Mouse (Mus musculus) adrenal gland, postnatal 10 days (tissue): ENCODE data around the gene Btbd11. TPM values are rescaled to one million over a fixed set of nuclear protein-coding genes. Genes with fewer than 3 reads are reported as not detected.

Source experiments
- DNase-seq: peaks from one replicate; pipeline ENCODE4 v3.0.0; 2021; ENCODE audit warnings: mixed read lengths
- total RNA-seq, 2 experiments: library from RNA; stranded (reverse); gene quantifications; 2 replicates each; pipeline ENCODE4 v1.2.3; 2021

Gene Btbd11
- total RNA-seq, 2 experiments from 2014 or later: 3.3 to 4.0 TPM

DNA sequence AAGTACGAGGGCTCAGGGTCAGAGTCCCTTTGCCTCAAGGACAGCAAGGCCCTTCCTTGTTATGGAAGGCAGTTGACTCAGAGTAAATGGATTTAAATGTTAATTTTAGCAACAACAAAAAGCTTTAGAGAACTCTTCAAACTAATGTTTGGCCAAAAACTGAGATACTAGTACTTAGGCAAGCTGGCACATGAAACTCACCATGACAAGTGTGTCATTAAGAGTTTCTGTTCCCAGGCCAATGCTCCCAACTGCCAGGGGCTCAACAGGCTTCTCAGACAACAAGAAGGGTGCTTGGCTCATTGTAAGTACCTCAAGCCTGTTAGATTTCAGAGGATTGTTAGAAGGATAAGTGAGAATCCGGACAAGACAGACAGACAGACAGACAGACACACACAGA, 204.7 kb downstream of the Btbd11 start:
- DNase-seq: no peak

GRCm38 (mm10) chr10:85591986-85592385, 205.4 kb downstream of the Btbd11 start:
- peak; percentile 44 for DNase-seq

DNA sequence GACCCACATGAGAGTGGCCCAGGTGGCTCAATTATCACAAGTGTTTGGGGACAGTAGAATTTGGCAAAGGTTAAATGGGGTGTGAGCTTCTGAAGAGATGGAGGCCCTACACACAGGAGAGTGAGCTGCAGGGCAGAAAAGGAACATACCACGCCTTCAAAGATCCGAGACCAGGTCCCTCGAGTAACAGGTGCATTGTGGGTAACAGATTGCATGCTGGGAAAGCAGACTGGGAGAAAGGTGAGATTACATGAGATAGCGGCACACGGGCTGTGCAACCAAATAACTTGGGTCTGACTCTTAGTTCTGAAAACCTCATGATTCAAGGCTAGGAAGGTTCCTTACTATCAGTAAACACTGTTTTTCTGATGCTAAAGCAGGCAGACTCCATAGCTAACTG, 209.7 kb downstream of the Btbd11 start:
- DNase-seq: no peak

DNA sequence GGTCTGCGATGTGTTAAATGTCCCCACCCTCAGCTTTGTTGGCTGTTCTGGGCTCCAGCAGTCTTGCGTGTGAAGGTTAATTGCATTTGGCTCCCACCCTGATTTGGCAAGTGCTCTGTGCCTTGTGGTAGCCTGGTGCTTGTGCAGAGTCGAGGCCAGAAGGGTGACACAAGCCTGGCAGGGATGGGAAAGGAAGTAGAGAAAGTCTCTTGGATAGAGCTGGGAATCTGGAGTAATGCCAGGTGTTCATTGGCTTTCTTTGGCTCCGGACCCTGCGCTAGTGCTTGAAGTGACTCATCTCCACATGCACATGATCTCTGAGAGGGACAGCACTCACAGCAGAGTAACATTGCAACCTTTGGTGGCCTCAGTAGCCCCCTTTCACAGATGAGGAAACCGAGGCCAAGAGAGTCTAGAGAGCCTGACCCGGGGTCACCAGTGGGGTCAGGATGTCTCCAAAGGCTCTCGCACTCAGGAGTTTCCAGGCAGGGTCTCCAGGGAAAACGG, 211.5 kb downstream of the Btbd11 start:
- DNase-seq: peak; percentile 74

DNA sequence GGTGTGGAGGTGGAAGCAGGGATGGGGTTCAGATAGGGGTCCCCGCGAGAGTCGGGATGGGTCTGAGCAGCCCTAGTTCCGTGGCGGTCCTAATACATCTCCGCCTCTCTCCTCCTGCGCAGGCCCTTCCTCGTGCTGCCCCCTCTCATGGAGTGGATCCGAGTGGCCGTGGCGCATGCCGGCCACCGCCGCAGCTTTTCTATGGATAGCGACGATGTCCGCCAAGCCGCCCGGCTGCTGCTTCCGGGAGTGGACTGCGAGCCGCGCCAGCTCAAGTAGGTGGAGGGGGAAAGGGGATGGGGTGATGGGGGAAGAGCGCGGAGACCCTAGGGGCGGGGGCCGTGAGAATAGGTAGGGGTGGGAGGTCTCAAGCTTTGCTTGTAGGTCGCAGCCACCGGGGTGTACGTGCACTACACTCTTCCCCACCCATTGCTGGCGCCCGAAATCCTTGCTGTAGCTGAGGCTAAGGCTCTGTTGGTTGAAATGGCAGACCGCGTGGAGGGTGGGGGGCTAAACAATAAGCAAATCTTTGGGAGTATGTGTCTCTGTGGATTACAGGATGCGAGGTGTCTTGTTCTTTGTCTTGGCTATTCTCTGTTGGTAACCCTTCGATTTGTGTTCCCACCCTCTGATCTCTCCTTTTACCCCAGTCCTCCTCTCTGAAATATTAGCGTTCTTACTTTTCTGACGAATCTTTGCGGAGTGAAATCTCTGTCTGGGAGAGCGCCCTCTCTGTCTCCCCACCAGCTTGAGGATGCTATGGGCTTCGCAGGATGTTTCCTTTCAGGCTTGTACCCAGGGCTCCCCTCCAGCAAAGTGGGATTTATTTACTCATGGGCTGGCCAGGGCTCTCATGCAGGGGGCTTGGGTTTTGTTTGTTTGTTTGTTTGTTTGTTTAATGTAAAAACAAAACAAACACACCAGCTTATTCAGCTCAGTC, 212.3 kb downstream of the Btbd11 start:
- DNase-seq: peak; percentile 37

- no peak for DNase-seq
Observed at GRCm38 (mm10) chr10:85602546-85602945, 215.9 kb downstream of the Btbd11 start.

- peak; percentile 71 for DNase-seq
Observed at GRCm38 (mm10) chr10:85604556-85604955, 217.9 kb downstream of the Btbd11 start.

GRCm38 (mm10) chr10:85608550-85609278, 222.1 kb downstream of the Btbd11 start:
- no peak for DNase-seq

- no peak for DNase-seq
Observed at GRCm38 (mm10) chr10:85617080-85617479, 230.5 kb downstream of the Btbd11 start.

- DNase-seq: no peak
Observed at GRCm38 (mm10) chr10:85617501-85618417, 231.1 kb downstream of the Btbd11 start.

GRCm38 (mm10) chr10:85621067-85621466, 234.5 kb downstream of the Btbd11 start:
- peak; percentile 13 for DNase-seq

GRCm38 (mm10) chr10:85624504-85625169, 238.0 kb downstream of the Btbd11 start:
- DNase-seq: peak; percentile 59

GRCm38 (mm10) chr10:85625170-85625686, 238.6 kb downstream of the Btbd11 start:
- DNase-seq: no peak

DNA sequence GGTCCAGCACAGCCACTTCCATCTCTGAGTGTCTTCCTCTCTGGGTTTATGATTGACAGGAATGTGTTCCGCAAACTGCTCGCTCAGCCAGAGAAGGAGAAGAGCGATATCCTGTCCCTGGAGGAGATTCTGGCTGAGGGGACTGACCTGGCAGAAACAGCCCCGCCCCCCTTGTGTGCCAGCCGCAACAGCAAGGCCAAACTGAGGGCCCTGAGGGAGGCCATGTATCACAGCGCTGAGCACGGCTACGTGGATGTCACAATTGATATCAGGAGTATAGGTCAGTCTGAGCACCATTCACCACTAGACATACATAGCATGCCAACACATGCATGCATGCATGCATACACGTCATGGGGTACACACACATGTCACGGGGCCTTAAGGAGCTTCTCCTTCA, 245.4 kb downstream of the Btbd11 start:
- peak; percentile 78 for DNase-seq

DNA sequence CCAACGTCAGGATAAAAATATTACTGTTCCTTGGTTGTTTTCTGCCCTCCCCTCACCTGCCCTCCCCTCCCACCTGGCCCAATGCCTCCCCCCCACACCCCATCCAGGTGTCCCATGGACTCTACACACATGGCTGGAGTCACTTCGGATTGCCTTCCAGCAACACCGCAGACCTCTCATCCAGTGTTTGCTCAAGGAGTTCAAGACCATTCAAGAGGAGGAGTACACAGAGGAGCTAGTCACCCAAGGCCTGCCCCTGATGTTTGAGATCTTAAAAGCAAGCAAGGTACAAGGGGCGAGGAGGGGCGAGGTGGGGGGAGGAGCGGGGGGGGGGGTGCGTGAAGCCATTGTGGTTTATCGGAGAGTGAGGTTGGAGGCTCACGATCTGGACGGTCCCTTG, 247.0 kb downstream of the Btbd11 start:
- DNase-seq: no peak

- DNase-seq: no peak
Observed at GRCm38 (mm10) chr10:85637580-85637979, 251.0 kb downstream of the Btbd11 start.

- peak; percentile 49 for DNase-seq
Observed at GRCm38 (mm10) chr10:85638141-85638540, 251.5 kb downstream of the Btbd11 start.

- DNase-seq: no peak
Observed at GRCm38 (mm10) chr10:85639581-85639980, 253.0 kb downstream of the Btbd11 start.

DNA sequence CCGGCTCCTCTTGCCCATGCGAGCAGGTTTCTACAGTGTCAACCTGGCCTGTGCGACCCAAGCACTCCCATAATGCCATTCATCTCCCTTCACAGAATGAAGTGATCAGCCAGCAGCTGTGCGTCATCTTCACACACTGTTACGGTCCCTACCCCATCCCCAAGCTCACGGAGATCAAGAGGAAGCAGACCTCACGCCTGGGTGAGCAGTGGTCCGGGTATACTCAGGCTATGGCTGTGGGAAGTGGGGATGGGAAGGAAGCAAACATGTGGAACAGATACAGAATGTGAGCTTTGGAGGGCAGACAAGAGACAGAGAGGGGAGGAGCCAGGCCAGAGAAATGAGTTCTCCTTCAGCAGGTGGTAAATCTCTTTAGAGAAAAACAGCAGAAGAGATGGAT, 253.8 kb downstream of the Btbd11 start:
- DNase-seq: no peak

DNA sequence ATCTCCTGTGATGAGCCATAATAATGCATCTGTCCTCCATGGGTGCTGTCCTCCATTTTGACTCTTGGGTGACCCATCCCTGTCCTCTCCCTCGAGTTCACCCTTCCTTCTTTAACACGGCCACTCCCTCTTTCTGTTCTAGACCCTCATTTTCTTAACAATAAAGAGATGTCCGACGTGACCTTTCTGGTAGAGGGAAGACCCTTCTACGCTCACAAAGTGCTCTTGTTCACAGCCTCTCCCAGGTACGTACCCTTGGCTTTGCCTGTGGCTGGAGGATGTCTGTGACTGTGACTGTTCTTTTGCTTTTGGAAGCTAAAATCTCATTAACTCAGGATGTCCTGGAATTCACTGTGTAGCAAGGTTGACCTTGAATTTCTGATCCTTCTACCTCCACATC, 258.7 kb downstream of the Btbd11 start:
- DNase-seq: no peak

- DNase-seq: peak; percentile 43
Observed at GRCm38 (mm10) chr10:85651706-85652105, 265.1 kb downstream of the Btbd11 start.
